Mouse (Mus musculus): ENCODE data around the gene Cd300lb.

Gene Cd300lb

DNA sequence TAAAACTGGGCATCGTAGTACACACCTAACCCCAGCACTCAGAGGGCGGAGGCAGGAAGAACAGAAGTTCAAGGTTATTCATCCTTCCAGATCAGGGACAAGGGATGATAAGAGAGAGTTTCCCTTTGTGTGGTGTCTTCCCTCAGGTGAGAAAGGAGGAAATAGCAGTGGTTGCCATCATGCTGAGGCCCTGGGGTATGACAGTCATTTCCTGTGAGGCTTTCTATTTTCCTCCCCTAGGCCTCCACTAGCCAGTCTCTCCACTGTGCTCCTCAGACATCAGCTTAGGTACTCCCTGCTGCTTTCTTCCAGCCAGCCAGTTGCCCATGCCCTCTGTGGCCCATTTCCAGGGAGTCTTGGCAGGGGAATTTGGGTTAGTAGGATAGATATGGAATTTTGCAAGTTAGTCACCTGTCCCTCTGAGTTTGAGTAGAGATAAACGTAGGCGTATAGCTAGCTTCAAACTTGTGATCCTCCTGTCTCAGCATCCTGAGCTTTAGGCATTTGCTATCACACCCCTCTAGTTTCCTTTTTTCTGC, 50.9 kb downstream of the Cd300lb start:
- no peak for DNase-seq (ENCODE audit: low spot score in 2 of 2)

DNA sequence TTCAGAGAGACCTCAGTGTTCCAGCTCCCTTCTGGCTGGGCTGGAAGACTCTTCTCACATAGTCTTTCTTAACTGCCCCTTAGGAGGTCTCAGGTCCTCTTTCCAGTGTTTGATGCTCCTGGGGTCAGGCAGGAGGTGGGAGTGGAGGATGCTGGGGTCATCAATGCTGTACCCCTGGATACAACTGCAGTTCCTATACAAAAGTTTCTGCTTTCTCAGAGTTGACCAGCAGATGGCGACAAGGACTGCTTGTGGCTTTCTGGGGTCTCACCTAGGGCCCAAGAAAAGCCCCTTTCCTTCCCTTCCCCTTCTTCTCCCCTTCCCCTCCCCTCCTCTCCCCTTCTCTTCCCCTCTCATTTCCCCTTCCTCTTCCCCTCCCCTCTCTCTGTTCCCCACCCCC, 53.6 kb downstream of the Cd300lb start:
- DNase-seq (ENCODE audit: low spot score in 2 of 2) = no peak

DNA sequence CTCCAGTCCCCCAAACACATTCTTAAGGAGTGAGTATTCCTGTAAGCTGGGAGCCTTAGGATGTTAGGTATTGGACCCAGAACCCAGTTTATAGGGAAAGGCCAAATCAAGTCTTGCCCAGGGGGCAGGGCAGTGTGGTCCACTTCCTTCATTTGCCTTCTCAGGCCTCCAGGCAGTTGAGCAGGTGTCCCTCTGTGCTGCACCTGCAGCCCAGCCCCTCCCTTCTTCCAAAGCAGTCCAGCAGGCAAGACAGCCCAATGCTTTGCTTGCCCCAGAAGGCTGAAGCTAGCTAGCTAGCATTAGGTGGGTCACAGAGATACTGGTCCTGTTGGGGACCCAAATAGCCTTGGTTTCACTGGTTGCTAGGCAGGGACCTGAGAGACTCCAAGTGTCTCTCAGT, 54.0 kb downstream of the Cd300lb start:
- no peak for DNase-seq (ENCODE audit: low spot score in 2 of 2)

DNA sequence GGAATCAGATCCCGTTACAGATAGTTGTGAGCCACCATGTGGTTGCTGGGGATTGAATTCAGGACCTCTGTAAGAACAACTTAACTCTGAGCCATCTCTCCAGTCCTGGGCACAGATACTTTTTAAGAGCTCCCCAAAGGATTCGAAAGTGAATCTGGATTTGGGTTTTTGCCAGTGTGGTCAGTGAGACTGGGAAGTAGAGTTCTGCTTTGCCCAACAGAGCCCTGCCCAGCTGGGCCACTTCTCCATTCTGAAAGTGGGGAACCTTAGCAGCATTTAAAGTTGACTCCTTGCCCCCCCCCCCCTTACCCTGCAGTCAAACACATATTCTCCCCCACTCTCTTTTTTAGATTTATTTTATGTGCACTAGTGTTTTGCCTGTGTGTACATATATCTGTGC, 54.5 kb downstream of the Cd300lb start:
- DNase-seq (ENCODE audit: low spot score in 2 of 2) = no peak

DNA sequence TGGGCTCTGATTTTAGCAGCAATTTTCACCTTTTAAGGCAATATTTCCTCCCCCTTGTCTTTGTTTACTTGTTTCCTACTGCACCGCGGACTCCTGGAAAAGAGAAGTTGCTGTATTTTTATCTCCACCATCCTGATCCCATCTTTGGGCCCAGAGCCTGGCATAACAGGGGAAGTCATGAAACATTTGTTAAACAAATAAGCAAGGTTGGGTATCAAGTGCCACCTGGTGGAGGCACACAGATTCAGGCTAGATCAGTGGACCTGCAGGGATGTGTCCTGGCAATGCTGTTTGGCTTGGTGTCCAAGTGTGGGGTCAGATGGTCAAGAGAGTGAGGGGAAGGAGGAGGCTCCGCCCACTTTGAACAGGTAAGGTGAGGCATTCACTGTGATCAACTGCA, 57.0 kb downstream of the Cd300lb start:
- no peak for DNase-seq (ENCODE audit: low spot score in 2 of 2)

DNA sequence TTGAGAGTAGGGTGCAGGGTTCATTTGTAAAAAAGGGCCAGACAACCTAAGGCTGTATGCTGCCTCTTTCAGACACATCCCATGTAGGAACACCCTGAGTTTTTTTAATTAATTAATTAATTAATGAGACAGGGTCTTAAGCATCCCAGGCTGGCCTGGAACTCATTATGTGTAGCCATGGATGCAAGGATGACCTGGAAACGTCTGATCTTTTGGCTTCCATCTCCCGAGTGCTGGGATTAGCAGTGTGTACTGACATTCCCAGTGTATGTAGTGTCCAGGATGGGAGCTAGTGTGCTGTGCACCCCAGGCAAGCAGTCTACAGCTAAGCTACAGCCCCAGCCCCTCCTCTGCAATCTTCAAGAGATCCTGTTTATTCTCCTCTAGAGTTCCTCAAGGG, 57.6 kb downstream of the Cd300lb start:
- no peak for DNase-seq (ENCODE audit: low spot score in 2 of 2)

DNA sequence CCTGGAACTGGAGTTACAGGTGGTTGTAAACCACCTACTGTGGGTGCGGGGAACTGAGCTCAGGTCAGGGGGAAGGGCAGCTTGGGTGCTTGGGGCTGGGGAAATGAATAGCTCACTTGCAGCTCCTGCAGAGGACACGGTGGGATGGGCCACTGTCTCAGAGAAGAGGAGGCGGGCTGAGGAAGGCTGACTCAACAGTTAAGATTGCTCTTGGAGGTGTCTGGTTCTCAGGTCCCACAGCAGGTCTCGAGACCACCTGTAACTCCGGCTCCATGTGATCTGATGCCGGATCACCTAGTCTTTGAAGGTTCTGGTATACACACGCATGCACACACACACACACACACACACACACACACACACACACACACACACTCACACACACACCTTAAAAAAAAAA, 58.0 kb downstream of the Cd300lb start:
- DNase-seq (ENCODE audit: low spot score in 2 of 2) = no peak

DNA sequence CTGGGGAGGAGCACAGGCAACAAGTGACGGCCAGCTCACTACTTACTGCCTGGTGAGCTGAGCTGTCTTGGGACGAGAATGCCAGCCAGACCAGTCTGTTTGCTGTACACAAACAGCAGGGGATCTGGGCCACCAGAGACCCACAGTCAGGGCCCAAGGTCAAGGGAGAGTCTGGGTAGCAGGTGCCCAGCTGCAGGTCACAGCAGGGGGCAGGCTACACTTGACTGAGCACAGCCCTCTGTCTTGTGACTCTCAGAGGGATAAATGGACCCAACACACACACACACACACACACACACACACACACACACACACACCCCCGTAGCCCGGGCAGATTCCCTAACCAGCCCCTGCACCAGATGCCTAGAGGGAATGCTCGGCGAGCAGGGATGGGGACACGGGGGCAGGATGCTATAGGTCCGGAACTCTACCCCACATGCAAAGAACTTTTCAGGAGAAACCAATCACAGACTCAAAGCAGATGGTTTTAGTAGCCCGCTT, 58.8 kb downstream of the Cd300lb start:
- no peak for DNase-seq (ENCODE audit: low spot score in 2 of 2)

DNA sequence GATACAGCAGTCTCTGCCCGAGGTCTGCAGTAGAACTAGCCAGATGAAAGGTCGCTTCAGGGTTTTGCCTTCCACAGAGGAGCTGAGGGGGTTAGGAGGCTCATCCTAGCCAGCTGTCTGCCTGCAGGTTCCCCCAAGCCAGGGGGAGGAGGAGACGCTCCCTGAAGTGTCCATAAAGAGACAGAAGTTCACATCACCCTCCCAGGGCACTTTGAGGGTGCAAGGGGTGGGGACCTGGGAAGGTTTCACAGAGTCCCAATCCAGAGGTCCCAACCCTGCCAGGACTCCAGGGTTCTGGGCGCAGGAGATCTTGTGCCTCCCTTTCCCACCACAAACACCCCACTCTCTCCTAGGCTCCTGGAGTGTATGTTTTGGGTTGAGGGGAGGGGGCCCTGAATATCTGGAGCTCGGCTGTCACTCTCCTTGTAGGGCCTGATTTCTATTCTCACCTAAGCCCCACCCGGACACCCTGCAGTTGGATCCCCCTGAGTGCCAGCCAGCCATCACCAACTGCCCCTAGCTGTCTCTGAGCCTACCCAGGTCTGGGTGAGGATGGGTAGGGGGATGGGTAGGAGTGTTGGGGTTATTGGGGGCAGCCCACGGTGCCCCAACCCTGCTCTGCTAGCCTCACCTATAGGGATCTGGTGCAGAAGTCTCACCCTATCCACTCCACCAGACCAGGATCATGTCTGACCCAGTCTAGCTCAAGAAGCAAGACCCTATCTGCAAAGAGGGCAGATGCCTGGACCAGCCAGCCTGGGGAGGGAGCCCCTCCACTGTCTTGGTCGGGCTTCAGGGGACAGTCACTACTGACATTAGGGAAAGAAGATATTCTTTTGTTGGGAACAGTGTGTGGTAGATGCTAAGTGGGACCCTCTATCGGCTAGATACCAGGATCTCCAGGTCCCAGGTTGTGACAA, 59.7 kb downstream of the Cd300lb start:
- DNase-seq (ENCODE audit: low spot score in 2 of 2) = no peak

DNA sequence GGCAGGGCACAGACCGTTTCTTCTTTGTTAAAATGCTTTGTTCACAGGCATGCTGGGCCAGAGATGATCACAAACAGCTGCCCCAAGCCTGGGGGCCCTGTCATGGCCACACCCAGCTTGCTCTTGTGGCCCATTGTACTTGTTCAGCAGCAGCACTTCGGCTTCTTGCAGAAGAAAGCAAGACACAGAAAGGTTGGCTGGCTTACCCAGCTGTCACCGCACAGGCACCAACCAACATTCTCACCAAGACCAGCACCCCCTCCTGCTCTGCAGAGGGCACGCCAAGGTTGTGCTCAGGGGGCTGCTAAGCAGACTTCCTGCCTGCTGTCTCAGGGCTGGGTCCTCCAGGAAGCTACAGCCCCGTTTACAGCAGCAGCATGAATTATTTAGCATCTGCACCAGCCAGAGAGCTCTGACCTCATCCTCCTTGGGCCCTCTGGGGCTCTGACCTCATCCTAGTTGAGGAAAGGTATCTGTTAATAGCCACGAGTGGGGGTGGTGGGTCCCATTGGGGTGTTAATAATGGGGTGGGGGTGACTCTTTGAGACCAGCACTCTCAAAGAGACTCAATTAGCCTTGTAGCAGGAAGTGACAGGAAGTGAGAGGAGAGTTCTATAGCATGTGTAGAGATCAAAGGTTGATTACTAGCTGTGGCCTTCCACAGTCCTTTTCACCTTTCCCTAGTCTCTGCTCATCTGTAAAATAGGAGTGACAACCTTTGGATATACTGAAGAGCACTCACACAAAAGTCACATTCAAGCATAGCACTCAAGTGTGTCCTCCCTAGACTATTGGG, 61.0 kb downstream of the Cd300lb start:
- no peak for DNase-seq (ENCODE audit: low spot score in 2 of 2)
